Mouse (Mus musculus) left cerebral cortex, postnatal 4 days (tissue): Measurements from ENCODE around the gene Ccdc92. TPM values are rescaled to one million over a fixed set of nuclear protein-coding genes. Genes with fewer than 3 reads are reported as not detected.

Experiments
- DNase-seq: peaks from one replicate; pipeline ENCODE4 v3.0.0-alpha.2; 2022
- intact Hi-C: fragments of 180-260 bp; cut with DNase I; formaldehyde crosslinking; loops from one replicate; pipeline ENCODE4 v1.15.1; 2025
- total RNA-seq, 2 experiments: library from RNA; stranded (reverse); gene quantifications; 2 replicates each; pipeline ENCODE4 v1.2.3; 2021

Ccdc92 gene
- total RNA-seq, 2 experiments from 2014 or later: 35.0 to 36.1 TPM

- intact Hi-C loops: no loop called here
- peak; percentile 24 for DNase-seq
Observed at GRCm38 (mm10) chr5:124861463-124861862, 761 bp downstream of the Ccdc92 start.

GRCm38 (mm10) chr5:124860013-124860412 is 2.2 kb downstream of the Ccdc92 start:
- intact Hi-C loops: no loop called here

GRCm38 (mm10) chr5:124854202-124854601 is 8.0 kb downstream of the Ccdc92 start:
- DNase-seq: no peak
- intact Hi-C loops: no loop called here

More at GRCm38 (mm10) chr5:124860013-124860412, 2.2 kb downstream of the Ccdc92 start:
- no peak for DNase-seq

- intact Hi-C loops: no loop called here
- DNase-seq: no peak
Observed at GRCm38 (mm10) chr5:124853079-124853478, 9.1 kb downstream of the Ccdc92 start.

- intact Hi-C loops: no loop called here
- DNase-seq: no peak
Observed at GRCm38 (mm10) chr5:124852294-124852693, 9.9 kb downstream of the Ccdc92 start.

GRCm38 (mm10) chr5:124851572-124851971 is 10.7 kb downstream of the Ccdc92 start:
- no peak for DNase-seq
- intact Hi-C loops: no loop called here

- DNase-seq: no peak
- intact Hi-C loops: no loop called here
Observed at GRCm38 (mm10) chr5:124848994-124849393, 13.2 kb downstream of the Ccdc92 start.

- intact Hi-C loops: no loop called here
- no peak for DNase-seq
Observed at GRCm38 (mm10) chr5:124847014-124847413, 15.2 kb downstream of the Ccdc92 start.

GRCm38 (mm10) chr5:124844929-124845328 is 17.3 kb downstream of the Ccdc92 start:
- intact Hi-C loops: no loop called here
- no peak for DNase-seq

- intact Hi-C loops: no loop called here
- peak; percentile 54 for DNase-seq
Observed at GRCm38 (mm10) chr5:124843386-124843785, 18.8 kb downstream of the Ccdc92 start.

GRCm38 (mm10) chr5:124840669-124841068 is 21.6 kb downstream of the Ccdc92 start:
- peak; percentile 55 for DNase-seq

GRCm38 (mm10) chr5:124840202-124840601 is 22.0 kb downstream of the Ccdc92 start:
- DNase-seq: no peak
- intact Hi-C loops: no loop called here

More at GRCm38 (mm10) chr5:124840669-124841068, 21.6 kb downstream of the Ccdc92 start:
- intact Hi-C loops: no loop called here

- DNase-seq: no peak
- intact Hi-C loops: no loop called here
Observed at GRCm38 (mm10) chr5:124836621-124837020, 25.6 kb downstream of the Ccdc92 start.

- intact Hi-C loops: no loop called here
- DNase-seq: no peak
Observed at GRCm38 (mm10) chr5:124836075-124836474, 26.1 kb downstream of the Ccdc92 start.

- no peak for DNase-seq
Observed at GRCm38 (mm10) chr5:124835218-124835617, 27.0 kb downstream of the Ccdc92 start.

GRCm38 (mm10) chr5:124830331-124830730 is 31.9 kb downstream of the Ccdc92 start:
- peak; percentile 82 for DNase-seq
- intact Hi-C loops: no loop called here

More at GRCm38 (mm10) chr5:124835218-124835617, 27.0 kb downstream of the Ccdc92 start:
- intact Hi-C loops: no loop called here

GRCm38 (mm10) chr5:124822128-124822894 is 39.9 kb downstream of the Ccdc92 start:
- DNase-seq: peak; percentile 47
- intact Hi-C loops: no loop called here

GRCm38 (mm10) chr5:124817050-124817449 is 45.2 kb downstream of the Ccdc92 start:
- DNase-seq: no peak
- intact Hi-C loops: no loop called here

GRCm38 (mm10) chr5:124814797-124815196 is 47.4 kb downstream of the Ccdc92 start:
- peak; percentile 77 for DNase-seq
- intact Hi-C loops: no loop called here

GRCm38 (mm10) chr5:124812466-124812865 is 49.8 kb downstream of the Ccdc92 start:
- intact Hi-C loops: no loop called here
- DNase-seq: peak; percentile 43

- intact Hi-C loops: no loop called here
- no peak for DNase-seq
Observed at GRCm38 (mm10) chr5:124809708-124810366, 52.4 kb downstream of the Ccdc92 start.

- no peak for DNase-seq
- intact Hi-C loops: no loop called here
Observed at GRCm38 (mm10) chr5:124792112-124792511, 70.1 kb downstream of the Ccdc92 start.
